Mouse (Mus musculus): ENCODE results near the gene B3galnt2. TPM values are rescaled to one million over a fixed set of nuclear protein-coding genes. Genes with fewer than 3 reads are reported as not detected.

The B3galnt2 gene
- 11.2 TPM for polyA plus RNA-seq (2015; fragmentation: Illumina TruSeq; extraction: RNeasy Lipid Tissue Mini Kit (QIAGEN cat#74804); ENCODE audit: insufficient read depth, low read depth, low replicate concordance)

GRCm38 (mm10) chr13:13953874-13954832 lies at the start of gene B3galnt2:
Gene B3galnt2, plus strand, starts transcription at chr13:13954469.

DNA sequence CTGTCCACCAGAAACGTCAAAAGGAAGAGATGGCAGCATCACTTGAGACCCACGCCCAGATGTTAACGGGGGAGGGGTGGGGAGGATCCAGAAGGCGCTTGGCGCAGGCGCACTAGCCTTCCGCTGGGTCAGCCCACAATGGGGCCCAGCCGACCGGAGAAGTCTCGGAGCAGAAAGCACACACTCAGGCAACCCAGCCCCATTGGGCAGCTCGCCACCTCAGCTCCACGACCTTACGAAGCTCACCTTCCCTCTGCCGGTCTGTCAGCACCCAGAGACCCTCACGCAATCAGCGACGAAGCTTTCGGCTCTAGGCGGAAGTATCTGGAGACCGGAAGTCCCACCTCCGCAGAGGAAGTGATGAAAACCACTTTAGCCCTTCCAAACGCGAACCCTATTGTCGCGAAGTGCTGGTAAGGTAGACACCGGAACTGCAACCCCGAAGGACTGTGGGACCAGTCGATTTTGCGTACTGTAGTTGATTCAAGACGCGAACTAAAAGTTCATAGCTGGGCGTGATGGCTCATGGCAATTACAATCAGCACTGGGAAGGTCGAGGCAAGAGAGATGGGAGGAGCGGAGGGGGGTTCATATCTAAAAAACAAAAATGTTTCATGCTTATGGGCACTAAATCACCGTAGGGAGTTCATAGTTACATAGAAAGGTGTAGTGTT lies 85.2 kb downstream of the B3galnt2 start, which contains the start of gene Tbce:
Gene Tbce, minus strand, starts transcription at position 347 of the 674 bp plus-strand sequence.

Other genes with a start within 250 kb of the B3galnt2 start
- 7.0 TPM for gene Gng4, start 170.4 kb upstream of the B3galnt2 start, polyA plus RNA-seq (2015; fragmentation: Illumina TruSeq; extraction: RNeasy Lipid Tissue Mini Kit (QIAGEN cat#74804); ENCODE audit: insufficient read depth, low read depth, low replicate concordance)
- 26.6 TPM for gene Tbce, start 85.2 kb downstream of the B3galnt2 start, polyA plus RNA-seq (2015; fragmentation: Illumina TruSeq; extraction: RNeasy Lipid Tissue Mini Kit (QIAGEN cat#74804); ENCODE audit: insufficient read depth, low read depth, low replicate concordance)
- gene Arid4b, start 108.8 kb downstream of the B3galnt2 start, polyA plus RNA-seq (2015; fragmentation: Illumina TruSeq; extraction: RNeasy Lipid Tissue Mini Kit (QIAGEN cat#74804); ENCODE audit: insufficient read depth, low read depth, low replicate concordance), result 9.3 TPM
- 8.1 TPM for gene Ggps1, start 109.0 kb downstream of the B3galnt2 start, polyA plus RNA-seq (2015; fragmentation: Illumina TruSeq; extraction: RNeasy Lipid Tissue Mini Kit (QIAGEN cat#74804); ENCODE audit: insufficient read depth, low read depth, low replicate concordance)

Measured in pancreas, adult 10 weeks (tissue).